Mouse (Mus musculus) E14TG2a.4 (cell line): ENCODE results near the gene Snx13.

ENCODE experiments used
- CTCF ChIP-seq: conservative IDR thresholded peaks from 2 replicates; pipeline ENCODE4 v1.5.1; 2014; ENCODE audit warnings: low read length
- NANOG ChIP-seq: IDR thresholded peaks from 2 replicates; pipeline ENCODE4 v1.6.1; 2014; ENCODE audit warnings: borderline replicate concordance, low read length, mixed read lengths

- TF ChIP-seq CTCF (no peak), NANOG (no peak)
Measured at GRCm38 (mm10) chr12:35123549-35123948, 76.6 kb downstream of the Snx13 start.
